Mouse (Mus musculus) right cerebral cortex, postnatal 36 days (tissue): ENCODE data around the gene Abcb4.
A peak's percentile ranks its signal among the peaks of the same experiment; 100 is the strongest.
"Not testable (repeated sequence)": the region's sequence is repeated elsewhere in the genome, so short reads cannot be mapped to it uniquely, and the experiment has no call there.

Experiments used
- DNase-seq, 2 experiments: peaks; one replicate each; pipeline ENCODE4 v3.0.0; 2022; ENCODE audit warnings: low spot score in 2 of 2, mixed read lengths in 1 of 2

The Abcb4 gene

GRCm38 (mm10) chr5:8893300-8894103, at the start of gene Abcb4:
TSS of gene Abcb4 (plus strand) at chr5:8893717.
- DNase-seq = peak; percentile 28 to 34

DNA sequence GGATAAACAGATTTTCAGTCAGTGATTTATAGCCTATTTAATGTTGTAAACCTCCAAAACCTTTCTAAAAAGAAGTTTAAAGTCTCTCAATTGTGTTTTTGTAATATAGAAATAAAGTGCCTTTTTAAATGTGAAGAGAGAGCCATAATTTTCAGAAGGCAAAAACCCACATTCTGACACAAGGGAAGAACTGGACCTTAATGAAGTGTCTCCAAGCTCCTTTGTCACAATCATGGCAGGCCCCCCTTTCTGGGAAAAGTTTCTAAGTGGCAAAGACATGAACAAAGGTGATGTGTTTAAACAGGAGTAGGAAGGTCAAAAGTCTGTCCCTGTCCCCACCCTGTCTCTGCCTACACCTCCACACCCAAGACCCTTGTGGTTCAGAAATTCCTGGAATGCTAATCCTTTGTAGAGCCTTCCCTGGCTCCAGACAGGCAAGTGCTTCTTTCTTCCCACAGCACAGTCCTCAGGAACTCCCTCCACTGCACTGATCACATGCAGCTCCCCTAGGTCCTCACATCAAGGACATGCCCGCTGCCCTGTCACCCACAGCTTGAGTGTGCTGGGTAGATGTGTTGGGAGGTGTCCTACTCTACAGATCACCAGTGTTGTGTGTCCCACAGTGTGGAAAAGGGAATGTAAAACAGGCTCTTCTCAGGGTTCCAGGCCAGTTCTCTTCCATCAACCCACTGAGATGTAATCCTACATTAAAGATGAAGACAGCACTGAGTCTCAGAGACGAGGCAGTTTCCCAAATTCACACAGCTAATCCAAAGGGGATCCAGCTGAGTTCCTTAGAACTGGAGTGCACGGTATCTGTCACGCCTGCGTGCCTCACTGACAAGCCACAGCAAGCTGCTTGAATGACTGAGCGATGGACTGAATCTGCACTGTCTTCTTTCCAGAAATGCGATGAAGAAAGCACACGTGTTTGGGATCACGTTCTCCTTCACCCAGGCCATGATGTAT, 44.6 kb upstream of the Abcb4 start:
- not testable (repeated sequence) for DNase-seq

DNA sequence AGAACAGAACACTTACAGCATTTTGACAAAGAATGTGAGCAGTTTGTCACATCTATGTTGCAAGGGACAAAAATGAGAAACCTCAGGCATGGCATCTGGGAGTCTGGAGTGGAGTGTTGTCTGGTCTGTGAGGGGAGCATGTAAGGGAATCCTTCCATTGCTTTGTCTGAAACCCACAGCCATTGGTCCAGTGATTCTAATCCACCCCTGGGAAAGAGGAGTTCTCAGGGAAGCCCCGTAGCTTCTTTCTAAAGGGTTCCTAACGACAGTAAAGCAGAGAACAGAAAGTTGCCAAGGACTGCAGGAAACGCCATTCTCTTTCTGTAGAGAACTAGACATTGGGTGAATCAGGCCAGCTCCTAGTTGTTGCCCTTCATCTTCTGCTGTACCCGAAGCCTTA, 42.7 kb upstream of the Abcb4 start:
- no peak for DNase-seq

DNA sequence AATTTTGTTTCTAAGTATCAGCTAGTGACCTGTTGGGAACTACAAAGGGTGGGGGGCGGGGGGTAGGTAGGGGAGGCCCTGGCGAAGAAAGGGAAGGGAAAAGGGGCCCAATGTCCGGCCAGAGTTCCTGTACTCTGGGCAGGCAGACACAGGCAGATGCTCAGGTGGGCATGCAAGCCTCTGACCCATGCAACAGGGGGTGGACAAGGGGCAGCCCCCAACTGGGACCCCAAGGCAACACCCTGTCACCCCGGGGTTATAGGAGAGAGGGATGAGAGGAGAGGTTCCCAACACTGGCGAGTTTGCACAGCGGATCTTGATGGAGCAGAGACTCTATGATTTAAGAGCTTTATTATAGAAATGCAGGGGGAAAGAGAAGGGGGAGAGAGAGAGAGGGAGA, 36.3 kb upstream of the Abcb4 start:
- no peak for DNase-seq

DNA sequence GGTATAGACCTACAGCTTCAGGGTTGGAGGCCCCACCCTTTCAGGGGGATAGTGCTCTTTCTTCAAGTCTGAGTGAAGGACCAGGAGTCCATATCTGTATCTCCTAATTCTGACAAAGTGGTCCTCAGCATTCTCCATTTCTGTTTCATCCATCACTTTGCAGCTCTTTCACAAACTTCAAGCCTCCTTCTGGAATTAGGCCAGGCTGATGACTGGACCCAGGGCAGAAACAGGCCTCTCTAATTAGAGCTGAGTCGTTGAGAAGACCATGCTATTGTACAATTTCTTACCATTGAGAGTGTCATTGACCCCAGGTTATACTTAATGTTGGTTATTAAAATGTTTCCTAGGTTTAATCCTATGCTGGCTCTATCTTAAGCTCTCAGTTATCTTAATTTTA, 31.7 kb upstream of the Abcb4 start:
- no peak for DNase-seq

DNA sequence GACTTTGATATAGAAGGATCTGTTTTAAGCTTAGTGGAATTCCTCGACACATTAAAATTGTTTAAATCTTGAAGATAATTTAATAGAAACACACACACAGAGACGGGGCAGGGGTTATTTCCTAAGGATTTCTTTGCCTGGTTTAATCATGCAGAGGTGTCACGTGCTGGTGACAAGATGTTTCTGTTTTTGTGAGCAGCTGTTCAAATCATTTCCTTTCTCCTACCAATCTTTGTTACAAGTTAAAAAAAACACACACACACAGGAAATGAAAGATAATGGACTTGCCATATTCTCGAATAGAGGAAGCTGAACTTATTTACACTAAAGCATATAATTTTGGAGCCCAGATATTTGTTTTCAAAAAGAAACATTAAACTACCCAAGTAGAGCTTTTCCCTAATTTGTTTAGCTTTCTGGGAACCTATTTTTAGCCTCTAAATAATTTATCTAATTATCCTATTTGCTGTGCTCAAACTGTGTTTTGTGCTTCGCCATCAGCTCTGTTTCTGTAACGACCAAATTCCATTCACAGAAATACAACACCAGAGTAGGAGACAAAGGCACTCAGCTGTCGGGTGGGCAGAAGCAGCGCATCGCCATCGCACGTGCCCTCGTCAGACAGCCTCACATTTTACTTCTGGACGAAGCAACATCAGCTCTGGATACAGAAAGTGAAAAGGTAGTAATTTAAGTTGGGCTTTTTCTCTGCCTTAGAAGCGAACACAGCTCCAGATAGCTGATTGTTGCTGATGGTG, 29.8 kb upstream of the Abcb4 start:
- no peak for DNase-seq

- not testable (repeated sequence) for DNase-seq
These were observed 27.9 kb upstream of the Abcb4 start for GRCm38 (mm10) chr5:8865630-8866029.

DNA sequence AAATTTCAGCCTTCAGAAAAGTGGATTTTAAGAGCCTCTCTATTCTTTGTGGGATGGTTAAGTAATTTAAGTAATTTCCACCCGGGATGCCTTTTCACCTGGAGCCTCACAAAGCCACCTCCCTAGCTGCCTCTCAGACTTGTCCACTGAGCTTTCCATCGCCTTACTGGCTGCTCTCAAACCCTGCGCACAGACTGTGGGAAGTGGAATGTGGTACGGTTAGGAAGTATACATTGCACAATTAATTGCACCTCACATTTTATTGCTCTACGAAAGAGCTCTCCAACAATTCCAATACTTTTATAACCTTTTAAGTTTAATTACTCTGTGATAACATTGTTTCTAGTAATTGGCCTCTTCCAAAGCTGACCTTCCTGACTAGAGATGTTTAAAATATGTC, 27.2 kb upstream of the Abcb4 start:
- DNase-seq = no peak

DNA sequence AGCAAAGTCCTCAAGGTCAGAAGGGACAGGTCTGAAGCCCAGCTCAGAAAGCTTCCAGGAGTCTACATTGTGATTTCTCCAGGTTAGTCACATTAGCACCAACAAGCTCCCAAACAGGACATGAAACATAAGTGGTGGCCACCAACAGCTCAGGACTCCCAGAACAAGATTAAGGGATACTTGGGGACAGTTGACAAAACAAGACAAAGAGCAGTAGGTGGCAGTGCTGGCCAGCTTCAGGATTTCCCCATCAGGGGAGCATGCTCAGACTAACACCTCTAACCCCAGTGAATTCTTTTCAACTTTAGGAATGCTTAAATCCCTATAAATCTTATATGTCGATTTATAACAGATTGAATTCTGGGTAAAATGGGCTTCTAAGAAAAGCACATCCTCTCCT, 25.5 kb upstream of the Abcb4 start:
- DNase-seq = no peak

- no peak for DNase-seq
These were observed 20.3 kb upstream of the Abcb4 start for GRCm38 (mm10) chr5:8872979-8873915.

GRCm38 (mm10) chr5:8877086-8877485, 16.4 kb upstream of the Abcb4 start:
- no peak for DNase-seq

- DNase-seq = no peak
These were observed 15.7 kb upstream of the Abcb4 start for GRCm38 (mm10) chr5:8877800-8878199.

DNA sequence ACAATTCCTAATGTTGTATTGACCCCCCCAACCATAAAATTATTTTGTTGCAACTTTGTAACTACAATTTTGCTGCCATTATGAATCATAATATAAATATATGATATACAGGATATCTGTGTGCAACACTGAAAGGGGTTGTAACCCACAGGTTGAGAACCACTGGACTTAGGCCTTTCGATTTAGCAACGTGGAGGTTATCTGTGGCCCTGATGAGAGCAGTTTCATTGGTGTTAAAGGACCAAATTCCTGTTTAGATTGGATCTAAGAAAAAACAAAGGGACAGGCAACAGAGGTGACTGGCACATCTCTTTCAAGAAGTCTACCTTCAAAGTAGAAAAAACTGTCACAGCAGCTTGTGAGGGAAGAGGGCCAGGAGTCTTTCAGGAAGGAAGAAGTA, 7.7 kb upstream of the Abcb4 start:
- no peak for DNase-seq

DNA sequence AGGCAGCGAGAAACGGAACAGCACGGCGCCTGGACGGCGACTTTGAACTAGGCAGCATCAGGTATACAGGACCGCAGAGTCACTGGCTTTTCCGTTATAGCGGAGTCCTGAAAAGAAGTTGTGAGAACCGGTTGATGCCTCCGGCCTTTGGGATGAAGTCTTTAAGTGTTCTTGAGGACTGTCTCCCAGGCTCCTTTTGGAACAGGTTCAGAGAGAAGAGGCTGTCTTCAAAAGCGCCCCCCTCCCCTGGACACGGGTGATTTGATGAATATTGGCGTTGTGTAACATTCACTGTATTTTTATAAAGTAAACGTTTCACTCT, 548 bp downstream of the Abcb4 start:
- peak in 1 of 2 experiments; percentile 7 for DNase-seq

DNA sequence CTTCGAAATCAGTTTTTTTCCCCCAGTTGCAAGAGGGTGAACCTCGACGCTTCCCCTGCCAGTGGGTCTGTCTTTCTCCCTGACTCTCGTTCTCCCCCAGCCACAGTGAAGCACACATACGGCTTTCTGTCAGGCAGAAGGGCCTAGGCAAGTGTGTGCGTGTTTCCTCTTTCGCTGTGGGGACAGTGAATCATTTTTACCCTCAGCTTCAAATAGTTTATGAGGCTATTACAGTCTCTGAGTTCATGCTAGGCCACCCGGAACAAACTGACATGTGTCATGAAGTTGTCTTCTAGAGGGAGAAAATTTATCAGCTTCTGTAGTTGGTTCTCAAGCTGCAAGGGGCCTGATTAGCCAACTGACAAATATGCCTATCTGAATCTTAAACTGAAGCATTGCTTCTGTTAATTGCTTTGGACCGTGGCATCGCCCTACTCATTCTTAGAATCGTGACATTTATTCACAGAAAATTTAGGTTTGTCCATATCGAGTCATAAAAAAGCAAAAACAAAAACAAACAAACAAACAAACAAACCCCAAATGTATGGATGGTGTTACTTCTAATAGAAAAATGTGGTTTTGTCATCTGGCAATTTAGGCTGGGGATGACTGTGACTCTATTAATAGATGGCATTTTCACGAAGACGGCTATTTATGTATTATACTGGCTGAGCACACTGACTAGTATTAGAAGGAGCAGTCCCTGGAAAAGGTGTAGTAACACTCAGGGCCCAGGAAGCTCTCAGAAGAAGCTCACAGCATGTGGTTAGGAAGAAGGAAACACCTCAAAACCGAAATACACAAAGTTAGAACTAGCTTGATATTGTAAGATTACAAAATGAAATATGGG, 1.3 kb downstream of the Abcb4 start:
- DNase-seq = no peak

GRCm38 (mm10) chr5:8896198-8896597, 2.7 kb downstream of the Abcb4 start:
- DNase-seq = no peak

DNA sequence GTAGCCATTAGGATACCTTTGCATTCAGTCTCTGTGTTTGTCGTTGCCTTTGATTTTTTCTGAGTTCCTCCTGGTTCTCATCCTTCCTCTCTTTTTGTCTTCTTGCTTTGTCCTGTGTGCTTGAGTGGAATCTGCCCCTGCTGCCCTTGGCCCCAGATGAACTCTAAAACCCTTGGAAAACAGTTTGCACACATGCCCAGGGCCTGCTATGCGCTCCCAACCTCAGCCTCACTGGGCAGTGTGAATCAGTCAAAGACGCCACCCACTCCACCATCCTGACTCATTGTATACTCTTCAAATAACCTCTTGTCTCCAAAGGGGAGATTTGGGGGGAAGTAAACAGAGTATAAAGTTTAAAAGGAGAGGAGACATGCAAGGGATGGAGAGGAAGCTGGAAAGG, 4.7 kb downstream of the Abcb4 start:
- DNase-seq = no peak

GRCm38 (mm10) chr5:8901001-8901400, 7.5 kb downstream of the Abcb4 start:
- no peak for DNase-seq

DNA sequence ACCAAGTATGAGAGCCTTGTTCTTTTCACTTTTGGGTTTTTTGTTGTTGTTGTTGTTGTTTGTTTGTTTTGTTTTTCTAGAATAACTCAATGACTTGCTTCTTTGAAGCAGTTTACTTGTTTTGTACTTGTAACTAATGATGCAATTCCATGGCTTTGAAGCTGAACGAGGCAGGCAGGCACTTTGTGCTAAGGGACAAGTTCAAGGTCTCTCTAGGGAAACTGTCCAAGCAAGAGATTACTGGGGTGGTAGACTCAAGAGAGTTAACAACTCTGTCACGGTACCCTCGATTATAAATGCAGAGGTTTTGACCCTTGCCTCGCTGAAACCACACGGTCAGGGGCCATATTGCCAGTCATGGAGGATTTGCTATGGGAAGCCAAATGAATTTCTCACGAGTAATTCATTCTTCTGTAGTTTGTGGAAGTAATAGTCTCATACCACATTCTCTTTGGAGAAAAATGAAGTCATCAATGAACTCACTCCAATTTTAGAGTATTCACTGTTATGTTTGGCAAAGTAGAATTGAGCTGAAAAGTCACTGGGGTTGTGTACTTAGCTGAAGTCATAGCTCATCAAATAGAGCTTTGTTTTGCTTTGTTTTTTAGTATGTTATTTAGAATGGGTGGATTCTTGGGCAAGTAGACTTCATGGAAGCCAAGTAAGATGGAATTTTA, 8.8 kb downstream of the Abcb4 start:
- no peak for DNase-seq

- no peak for DNase-seq
These were observed 11.0 kb downstream of the Abcb4 start for GRCm38 (mm10) chr5:8904539-8904938.
